Mouse (Mus musculus): ENCODE results near the gene Etnk1.

Etnk1 gene

GRCm38 (mm10) chr6:143219347-143219746 is 52.3 kb downstream of the Etnk1 start:
- peak in 1 of 2 experiments; percentile 23 for DNase-seq (ENCODE audit: low spot score in 2 of 2)

GRCm38 (mm10) chr6:143221245-143221644 is 54.2 kb downstream of the Etnk1 start:
- no peak for DNase-seq (ENCODE audit: low spot score in 2 of 2)

- DNase-seq (ENCODE audit: low spot score in 2 of 2), result no peak
Measured at GRCm38 (mm10) chr6:143224057-143224456, 57.0 kb downstream of the Etnk1 start.

GRCm38 (mm10) chr6:143224885-143225284 is 57.9 kb downstream of the Etnk1 start:
- DNase-seq (ENCODE audit: low spot score in 2 of 2), result no peak

- no peak for DNase-seq (ENCODE audit: low spot score in 2 of 2)
Measured at GRCm38 (mm10) chr6:143228696-143229095, 61.7 kb downstream of the Etnk1 start.

- no peak for DNase-seq (ENCODE audit: low spot score in 2 of 2)
Measured at GRCm38 (mm10) chr6:143229906-143230305, 62.9 kb downstream of the Etnk1 start.

GRCm38 (mm10) chr6:143230888-143231287 is 63.9 kb downstream of the Etnk1 start:
- no peak for DNase-seq (ENCODE audit: low spot score in 2 of 2)

GRCm38 (mm10) chr6:143232718-143233117 is 65.7 kb downstream of the Etnk1 start:
- no peak for DNase-seq (ENCODE audit: low spot score in 2 of 2)

- no peak for DNase-seq (ENCODE audit: low spot score in 2 of 2)
Measured at GRCm38 (mm10) chr6:143234868-143235267, 67.8 kb downstream of the Etnk1 start.

GRCm38 (mm10) chr6:143239362-143240074 is 72.5 kb downstream of the Etnk1 start:
- DNase-seq (ENCODE audit: low spot score in 2 of 2), result no peak

GRCm38 (mm10) chr6:143243191-143243590 is 76.2 kb downstream of the Etnk1 start:
- no peak for DNase-seq (ENCODE audit: low spot score in 2 of 2)

GRCm38 (mm10) chr6:143257921-143258320 is 90.9 kb downstream of the Etnk1 start:
- no peak for DNase-seq (ENCODE audit: low spot score in 2 of 2)

- DNase-seq (ENCODE audit: low spot score in 2 of 2), result no peak
Measured at GRCm38 (mm10) chr6:143259169-143259629, 92.2 kb downstream of the Etnk1 start.

GRCm38 (mm10) chr6:143259870-143260559 is 93.0 kb downstream of the Etnk1 start:
- DNase-seq (ENCODE audit: low spot score in 2 of 2), result no peak

- no peak for DNase-seq (ENCODE audit: low spot score in 2 of 2)
Measured at GRCm38 (mm10) chr6:143260560-143261288, 93.7 kb downstream of the Etnk1 start.

GRCm38 (mm10) chr6:143261289-143261665 is 94.3 kb downstream of the Etnk1 start:
- DNase-seq (ENCODE audit: low spot score in 2 of 2), result no peak

GRCm38 (mm10) chr6:143265482-143265881 is 98.5 kb downstream of the Etnk1 start:
- DNase-seq (ENCODE audit: low spot score in 2 of 2), result no peak

GRCm38 (mm10) chr6:143279222-143279621 is 112.2 kb downstream of the Etnk1 start:
- no peak for DNase-seq (ENCODE audit: low spot score in 2 of 2)
